Mouse (Mus musculus): Measurements from ENCODE around the gene Pdcd6.

Pdcd6 gene

DNA sequence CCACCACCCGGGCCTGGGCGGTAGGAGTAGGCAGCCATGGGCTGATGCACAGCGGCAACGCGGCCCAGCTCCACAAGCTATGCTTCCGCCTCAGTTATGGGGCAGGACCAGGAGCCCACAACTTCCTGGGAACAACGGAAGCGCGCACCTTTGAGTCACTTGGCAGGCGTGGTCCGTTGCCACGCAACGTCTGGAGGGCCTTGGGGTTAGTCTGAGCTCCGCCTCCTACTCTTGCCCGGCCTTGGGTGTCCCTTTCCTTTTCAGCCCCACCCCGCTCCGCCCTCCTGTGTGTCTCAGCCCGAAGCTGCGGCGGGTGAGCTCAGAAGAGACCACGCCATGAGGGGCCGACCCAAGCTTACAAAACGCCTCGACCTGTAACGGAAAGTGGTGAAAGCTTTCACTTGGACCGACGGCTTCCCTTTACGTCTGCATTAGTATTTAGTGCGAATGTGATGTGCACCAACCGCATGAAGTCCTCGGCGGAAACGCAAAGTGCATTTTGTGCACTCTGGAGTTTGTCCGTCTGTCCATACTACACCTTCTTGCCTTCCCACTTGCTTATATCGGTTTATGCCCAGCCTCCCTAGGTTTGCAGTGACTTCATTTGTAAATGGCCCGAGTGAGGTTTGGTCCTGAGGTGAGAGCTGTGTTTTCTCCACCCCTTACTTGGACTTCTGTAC, at the start of gene Pdcd6:
Gene Pdcd6, minus strand, starts transcription at position 411 of the 680 bp plus-strand sequence.
- DNase-seq, result peak; percentile 96 to 97

DNA sequence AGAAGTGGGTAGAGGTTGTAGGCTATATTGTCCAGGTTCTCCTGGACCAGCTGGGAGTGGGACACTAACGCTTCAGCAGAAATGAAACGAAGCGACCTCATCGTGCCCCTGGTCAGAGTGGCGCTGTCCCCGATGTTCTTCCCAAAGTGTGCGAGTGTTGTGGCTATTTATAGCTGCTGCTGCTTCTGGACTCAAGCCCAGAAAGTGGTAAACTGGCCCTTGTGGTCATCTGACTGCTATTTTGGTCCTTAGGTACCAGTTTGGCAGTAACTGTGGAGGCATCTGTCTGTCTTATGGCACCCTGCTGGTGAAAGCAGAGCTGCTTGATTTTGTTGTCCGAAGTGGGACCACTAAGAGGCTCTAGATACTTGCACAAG, 46.5 kb upstream of the Pdcd6 start, which contains the start of gene Lrrc14b:
Gene Lrrc14b, minus strand, starts transcription at position 147 of the 377 bp plus-strand sequence.
- peak; percentile 46 to 59 for DNase-seq

DNA sequence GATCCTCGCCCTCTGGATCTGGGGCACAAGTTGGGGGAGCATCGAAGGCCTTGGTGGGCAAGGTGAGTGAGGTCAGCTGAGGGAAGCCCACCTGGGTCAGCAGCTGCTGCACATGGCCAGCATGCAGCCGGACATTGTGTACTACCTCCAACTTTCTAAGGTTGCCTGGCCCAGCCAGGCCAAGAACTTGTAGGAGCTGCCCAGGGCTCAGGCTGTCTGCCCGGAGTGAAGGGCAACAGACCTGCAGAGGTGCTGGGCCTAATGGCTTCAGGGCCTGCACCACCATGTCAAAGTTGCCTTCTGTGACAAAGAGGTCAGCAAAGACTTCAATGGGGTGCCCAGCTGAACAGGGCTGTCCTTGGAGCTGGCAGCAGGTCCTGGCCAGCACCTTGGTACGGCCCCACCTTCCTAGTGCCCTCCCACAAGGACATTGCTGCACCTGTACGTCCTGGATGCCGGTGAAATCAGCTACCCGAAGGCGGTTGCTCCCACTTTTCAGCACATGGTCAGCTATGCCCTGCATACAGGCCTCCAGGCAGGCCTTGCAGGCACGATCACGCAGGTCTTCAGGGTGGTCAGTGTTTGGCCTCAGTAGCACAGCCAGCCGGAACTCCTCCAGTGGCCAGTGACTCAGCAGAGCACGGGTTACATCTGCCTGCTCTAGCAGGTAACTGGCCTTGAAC, 45.9 kb upstream of the Pdcd6 start:
- DNase-seq, result peak; percentile 25 to 39

DNA sequence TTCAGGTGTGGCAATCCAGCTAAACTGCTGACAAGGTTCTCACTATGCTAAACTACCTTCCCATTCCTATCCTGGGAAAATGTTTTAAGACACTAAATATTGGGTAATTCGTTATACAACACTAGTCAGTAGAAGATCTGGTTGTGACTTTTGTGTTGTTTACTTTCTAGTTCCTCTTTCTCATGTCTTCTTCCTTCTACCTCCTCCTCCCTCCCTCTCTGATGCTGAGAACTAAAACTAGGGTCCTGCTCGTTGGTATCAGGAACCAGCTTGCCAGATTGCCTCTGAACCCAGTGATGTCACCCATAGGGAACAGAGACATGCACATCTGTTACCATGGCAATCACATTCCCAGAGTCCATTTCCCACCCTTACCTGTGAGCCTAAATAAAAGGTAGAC, 44.8 kb upstream of the Pdcd6 start:
- no peak for DNase-seq

DNA sequence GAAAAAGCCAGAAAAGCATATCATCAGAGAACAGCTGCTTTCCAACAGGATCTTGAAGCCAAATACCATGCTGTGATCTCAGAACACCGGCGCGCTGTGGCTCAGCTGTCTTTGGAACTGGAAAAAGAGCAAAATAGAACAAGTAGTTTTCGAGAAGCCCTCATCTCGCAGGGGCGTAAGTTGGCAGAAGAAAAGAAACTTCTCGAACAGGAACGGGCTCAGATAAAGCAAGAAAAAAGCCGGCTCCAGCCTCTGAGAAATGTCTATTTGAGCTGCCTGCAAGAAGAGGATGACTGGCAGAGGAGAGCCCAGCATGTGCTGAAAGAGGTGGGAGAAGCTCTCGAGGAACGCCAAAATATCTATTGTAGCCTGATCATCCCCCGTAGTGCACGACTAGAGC, 39.1 kb upstream of the Pdcd6 start:
- no peak for DNase-seq

DNA sequence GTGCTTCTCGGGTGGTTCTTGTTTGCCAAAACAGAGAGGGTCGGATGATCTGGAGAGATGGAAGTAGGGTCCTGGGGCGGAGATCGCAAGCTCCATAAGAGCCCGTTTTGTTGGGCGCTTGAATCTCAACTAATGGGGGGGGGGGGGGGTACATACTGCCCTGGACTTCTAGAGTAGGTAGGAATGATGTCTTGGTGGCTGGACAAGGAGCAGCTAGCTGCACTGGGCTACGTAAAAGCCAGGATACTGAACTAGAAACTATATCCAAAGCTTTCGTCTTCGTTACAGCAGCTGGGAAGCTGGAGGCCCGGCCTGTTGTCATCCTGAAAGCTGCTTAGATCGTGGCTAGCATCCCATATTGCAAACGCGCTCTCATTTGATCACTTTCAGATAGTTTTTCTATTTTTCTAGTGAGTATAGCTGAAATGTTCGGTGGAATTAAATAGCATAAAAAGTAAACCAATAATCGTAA, 33.1 kb upstream of the Pdcd6 start:
- DNase-seq, result no peak

DNA sequence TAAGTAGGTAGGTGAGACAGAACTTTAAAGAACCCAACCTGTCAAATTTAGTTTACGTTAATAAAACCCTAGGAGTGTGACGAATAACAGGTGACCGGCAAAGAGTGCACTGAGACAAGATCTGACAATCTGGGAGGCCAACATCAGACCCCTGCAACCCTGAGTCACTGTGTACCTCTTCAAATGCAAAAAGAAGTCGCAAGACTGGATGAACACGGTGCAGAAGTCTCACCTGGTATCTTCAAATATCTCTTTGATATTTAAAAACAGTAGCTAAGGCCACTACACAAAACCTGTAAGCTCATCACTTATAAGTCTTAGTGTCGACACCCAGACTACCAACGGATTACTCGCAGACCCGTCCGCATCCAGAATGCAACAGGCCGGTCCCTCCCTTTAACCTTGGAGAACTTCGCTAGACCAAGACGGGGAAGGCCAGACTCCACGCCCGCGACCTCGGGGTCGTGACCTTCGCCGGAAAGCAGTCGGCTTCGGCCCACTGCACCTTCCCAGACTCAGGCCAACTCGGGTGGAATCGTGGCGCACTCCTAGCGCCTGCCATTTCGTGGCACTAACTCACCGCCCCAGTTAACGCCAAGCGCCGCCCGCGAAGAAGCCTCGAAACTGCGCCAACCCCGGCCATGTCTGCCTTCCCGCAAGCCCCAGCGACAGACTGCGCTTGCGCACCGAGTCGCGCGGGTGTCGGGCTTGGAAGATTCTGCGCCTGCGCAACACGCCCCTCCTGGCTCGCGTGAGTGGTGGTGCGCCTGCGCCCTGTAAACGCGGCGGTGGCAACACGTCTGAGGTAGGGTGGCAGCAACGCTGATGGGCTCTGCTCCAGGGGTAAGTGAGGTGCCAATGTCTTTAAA, 32.4 kb upstream of the Pdcd6 start, which contains the start of the genes Sdha and Ccdc127:
Gene Sdha, minus strand, starts transcription at position 715 of the 869 bp plus-strand sequence.
Gene Ccdc127, plus strand, starts transcription at position 744 of the 869 bp plus-strand sequence.
- peak; percentile 94 to 95 for DNase-seq

DNA sequence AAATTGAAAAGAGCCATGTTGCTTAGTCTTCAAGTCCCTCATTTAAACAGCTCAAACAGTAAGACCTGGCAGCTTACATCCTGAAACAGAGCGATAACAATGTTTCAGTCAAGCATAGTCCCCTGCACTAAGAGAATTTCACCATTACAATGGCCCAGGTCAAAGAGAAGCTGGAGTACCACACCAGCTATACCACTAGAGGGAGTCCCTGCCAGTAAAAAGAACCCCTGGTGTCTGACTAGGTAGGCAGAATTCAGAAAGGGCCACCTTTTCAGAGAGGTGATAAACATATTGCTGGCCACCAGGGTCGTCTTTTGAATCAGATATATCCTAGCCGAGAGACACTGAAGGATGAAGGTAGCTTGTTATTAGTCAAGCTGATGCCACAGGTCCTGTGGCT, 23.7 kb upstream of the Pdcd6 start:
- DNase-seq, result peak in 1 of 2 experiments; percentile 39

DNA sequence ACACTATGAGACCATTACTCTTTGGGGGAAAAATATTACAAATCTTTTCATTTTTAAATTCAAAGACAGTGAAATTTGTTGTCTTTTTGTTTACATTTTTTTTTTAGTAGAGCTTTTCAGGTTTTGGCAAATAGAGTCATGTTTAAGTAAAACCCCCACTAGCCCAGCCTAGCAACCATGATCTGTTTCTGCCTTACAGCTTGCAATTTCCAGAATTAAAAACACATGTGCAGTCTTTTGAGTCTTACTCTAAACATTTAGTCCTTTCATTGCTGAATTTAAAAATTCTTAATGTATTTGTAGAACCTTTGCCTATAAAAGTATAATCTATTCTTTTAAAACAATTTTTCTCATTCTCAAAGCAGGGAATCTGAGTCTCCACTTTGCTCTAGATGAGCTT, 11.9 kb upstream of the Pdcd6 start:
- DNase-seq, result no peak

DNA sequence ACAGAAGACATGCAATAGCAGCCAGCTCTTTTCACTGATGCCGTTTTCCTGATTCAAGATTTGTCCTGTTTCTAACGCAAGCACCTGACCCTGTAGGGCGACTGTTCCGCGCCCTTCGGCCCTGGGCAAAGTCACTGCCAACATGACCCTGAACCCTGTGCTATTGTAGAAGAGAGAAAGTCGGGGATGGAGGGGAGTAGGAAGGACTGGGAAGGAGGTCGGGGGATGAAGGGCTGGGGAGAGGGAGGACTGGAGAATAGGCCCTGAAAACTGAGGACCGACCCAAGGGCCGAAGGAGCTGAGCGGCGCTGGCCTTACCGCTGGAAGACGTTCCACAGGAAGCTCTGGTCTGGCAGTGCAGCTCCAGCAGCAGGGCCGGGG, 601 bp downstream of the Pdcd6 start:
- DNase-seq, result peak in 1 of 2 experiments; percentile 33

DNA sequence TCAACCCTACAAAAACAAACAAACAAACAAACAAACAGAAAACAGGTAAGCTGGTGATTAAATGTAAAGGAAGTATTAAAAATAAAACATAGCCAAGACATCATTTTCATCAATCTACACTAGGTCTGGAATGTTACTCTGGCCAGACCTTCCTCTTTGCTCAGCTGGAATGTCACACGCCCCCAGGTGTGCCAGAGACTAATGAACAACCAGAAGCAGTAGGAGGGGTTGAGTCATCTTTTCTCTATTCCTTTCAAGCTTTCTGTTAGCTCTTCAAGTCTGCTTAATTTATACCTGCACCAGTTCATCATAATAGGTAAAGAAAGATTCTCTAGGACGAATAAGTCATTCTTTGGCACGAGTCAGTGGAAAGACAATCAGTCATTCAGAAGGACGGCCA, 994 bp downstream of the Pdcd6 start:
- no peak for DNase-seq

DNA sequence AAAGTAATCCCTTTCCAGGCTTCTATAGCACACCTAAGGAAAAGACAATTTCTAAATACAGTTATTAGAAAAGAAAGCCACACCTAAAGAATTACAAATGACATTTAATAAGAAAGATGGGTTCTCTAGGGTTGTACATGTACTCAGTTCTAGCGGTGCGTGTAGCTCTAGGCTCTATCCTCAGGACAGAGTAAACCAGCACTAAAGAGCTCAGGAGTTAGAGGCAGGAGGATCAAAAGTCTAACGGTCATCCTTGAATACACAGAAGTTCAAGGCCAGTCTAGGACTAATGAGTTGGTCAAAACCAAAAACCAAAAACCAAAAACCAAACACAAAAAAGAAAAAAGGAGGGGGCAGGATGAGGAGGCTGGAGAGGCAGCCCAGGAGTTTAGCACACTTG, 2.8 kb downstream of the Pdcd6 start:
- DNase-seq, result no peak

DNA sequence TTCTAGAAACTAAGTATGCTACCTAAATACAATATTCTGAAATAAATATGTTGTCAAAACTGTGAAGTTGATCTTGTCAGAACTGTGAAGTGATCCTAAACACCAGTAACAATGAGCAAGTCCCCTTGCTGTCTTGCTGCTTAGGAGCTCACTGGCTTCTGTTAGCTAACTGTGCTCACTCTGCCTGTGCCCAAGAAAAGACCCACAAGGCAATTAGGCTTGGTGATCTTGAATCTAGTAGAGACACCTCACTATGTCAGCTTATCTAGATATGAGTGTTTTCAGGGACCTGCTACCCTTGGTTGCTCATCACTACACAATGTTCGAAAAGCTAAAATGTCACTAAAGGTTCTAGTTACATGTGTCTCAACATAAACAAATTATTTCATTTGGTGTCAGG, 11.6 kb downstream of the Pdcd6 start:
- DNase-seq, result no peak

DNA sequence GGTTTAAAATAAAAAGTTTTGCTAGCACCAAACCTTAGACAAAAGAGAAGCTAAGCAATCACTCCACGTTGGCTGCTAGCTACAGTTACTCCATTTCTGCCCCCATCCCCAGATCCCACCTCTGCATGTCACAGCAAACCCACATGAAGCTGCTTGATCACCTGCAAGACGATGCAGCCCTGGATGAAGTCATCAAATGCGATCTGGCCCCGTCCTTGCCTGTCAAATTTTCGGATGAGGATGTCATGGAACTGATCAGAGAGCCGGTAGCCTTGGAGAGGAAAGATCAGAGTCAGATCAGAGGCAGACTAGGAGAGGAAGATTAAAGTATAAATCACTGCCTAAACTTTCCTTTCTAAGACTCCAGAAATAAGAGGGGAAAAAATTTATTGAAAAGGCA, 12.0 kb downstream of the Pdcd6 start:
- DNase-seq, result no peak

DNA sequence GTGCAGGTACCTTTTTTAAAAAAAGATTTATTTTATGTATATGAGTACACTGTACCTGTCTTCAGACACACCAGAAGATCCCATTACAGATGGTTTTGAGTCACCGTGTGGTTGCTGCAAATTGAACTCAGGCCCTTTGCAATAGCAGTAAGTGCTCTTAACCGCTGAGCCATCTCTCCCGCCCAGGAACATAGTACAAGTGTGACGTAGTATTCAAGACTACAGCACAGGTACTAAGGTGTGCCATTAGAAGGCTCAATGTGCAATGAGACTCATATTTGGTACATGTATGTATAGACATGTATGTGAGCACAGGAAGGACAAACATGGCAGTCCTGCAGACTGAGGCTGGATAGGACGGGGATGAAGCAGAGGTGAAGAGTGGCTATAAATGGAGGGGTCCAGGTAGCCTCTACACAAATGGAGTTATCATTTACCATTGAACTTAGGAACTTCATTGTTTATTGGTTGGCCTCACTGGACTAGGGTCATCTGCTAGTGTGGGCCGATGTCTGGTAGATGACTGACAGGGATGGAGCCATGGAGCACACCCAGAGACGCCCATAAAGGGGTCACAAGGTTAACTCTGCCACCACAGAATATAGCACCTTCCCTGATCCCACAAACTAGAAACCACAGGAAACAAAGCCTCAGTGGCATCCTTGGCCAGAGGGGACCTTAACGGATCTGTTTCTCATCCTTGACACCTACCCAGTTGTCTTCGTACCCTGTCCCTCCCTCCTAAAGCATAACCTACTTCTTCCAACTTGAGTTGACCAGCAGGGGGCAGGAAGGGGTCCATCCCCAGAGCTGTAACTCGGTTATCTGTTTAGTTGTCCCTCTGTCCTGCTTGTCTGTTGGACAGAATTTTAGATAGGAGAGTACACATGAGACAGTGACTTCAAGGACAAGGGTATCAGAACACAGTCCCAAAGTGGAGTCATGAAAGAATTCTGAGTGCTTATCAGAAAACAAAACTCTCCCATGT, 15.0 kb downstream of the Pdcd6 start:
- no peak for DNase-seq

DNA sequence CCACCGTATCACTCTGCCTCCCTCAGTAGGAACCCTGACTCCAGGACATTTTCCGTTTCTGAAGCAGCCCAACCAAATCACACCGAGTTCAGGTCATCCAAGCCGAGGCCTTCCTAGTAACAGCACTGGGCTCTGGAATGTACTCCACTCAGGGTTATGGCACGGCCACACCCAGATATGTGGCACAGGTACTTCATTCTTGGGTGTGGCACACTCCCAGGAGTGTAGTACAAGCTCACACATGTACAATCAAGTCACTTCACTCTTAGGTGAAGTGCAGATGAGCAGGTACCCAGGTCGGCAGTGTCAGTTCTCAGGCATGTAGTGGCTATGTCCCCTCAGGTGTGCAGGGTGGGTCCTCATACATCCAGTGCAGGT, 15.8 kb downstream of the Pdcd6 start:
- DNase-seq, result no peak

DNA sequence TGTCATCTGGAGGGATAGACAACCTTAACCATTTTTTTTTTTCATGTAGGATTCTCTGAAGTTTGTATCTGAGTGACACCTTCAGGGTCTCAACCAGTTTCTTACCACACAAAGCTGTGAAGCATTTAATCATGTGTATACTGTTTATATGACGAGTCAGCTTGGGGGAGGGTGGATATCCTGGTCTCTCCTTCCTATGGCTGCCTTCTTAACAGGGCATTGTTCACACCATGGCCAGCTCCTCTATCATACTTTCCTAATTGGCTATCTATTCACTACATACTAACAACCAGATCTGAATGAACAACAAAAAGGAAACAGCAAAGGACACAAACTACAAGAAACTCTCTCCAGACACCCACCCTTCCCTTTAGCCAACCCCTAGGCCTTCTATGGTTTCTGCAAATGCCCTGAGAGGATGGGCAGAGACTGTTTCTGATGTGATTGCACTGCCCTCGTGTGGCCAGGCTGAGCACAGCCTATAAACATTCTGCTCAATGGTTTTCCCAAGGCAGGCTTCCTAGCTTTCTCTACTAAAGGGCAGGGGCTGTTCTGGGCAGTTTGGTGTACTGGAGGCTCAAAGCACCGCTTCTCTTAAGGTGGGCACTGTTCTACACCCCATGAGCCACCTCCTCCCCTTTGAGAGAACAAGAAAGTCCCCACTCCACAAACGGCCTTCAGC, 16.3 kb downstream of the Pdcd6 start:
- peak in 1 of 2 experiments; percentile 70 for DNase-seq

DNA sequence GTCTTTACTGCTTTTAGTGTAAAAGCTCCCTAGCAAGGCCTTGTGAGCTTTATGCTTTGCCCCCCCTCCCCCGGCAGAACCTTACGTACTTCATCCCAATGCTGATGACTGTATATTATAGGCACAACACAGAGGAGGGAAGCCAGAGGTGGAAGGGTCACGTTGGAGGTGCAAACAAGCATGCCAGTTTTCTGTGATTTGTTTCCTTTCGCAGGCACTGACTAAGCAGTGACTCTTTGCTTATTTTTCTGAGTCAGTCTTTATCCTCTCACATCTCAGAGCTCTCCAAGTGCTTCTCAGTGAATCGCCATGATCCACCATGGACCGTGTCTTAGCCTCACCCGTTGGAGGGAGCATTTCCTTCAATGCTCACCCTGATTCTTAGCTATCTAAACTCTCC, 21.0 kb downstream of the Pdcd6 start:
- DNase-seq, result no peak

DNA sequence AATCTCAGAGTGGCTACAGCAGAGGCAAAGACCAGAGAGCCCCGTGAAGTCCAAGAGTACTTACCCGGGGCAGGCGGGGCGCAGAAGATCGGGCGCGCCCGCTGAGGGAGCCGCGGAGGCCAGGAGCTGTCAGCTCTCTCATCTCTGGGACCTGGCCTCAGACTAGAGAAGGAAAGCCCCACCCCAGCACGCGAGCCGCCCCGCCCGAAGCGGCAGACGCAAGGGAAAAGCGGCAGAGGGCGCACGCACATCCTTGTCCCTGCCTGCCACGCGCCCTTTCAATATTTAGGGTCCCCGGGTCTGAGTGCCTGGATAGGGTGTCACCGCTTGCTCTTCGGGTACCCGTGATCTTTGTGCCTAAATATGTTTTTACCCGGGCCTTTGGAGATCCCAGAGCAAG, 25.2 kb downstream of the Pdcd6 start, which contains the start of gene Ahrr:
Gene Ahrr, minus strand, starts transcription at position 165 of the 400 bp plus-strand sequence.
- peak; percentile 8 to 28 for DNase-seq

DNA sequence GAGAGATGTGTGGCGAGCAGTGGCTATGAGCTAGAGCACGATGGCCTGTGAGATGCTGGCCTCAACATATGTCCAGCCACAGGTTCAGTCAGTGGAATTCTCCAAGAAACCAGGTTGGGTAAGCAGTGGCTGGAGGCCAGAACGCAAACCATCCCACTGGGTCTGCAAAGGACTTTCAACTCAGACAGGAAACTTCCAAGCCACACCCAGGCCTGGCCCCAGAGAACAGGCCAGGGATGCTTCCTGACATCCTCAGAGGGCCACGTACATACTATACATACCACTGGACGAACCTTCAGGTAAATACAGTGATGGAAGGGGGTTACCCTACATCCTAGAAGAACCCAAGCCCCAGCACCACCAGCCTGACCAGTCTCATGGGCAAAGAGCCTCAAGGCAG, 27.7 kb downstream of the Pdcd6 start:
- DNase-seq, result no peak

DNA sequence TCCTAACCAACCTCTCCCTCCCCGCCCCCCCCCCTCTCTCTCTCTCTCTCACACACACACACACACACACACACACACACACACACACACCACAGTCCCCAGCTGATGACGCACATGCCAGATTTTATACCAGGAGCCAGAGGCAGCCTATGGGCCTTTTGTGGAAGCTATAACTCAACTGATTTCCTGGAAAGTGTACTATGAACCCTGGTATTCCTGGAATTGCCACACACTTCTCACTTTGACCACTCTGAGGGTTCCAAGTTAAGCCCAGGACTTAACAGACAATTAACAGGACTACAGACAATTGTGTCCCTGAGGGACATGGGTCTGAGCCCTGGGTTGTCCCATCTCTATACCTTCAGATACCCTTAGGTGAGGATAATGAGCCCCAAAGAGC, 35.1 kb downstream of the Pdcd6 start:
- DNase-seq, result no peak

Data from kidney, adult 8-10 months (tissue).